Mouse (Mus musculus) heart, adult 2 months (tissue): ENCODE measurements around the gene Abhd12.

Experiments
- CTCF ChIP-seq: fragments of 200-600 bp; IDR thresholded peaks from 2 replicates; pipeline ENCODE4 v1.8.1; 2022; ENCODE audit warnings: antibody characterized with exemption, mild to moderate bottlenecking, moderate library complexity
- POLR2A ChIP-seq: fragments of 200-500 bp; IDR thresholded peaks from 2 replicates; pipeline ENCODE4 v1.6.1; 2011; ENCODE audit warnings: mild to moderate bottlenecking, low read depth, low read length, control low read depth; ENCODE audit not compliant: insufficient read depth

DNA sequence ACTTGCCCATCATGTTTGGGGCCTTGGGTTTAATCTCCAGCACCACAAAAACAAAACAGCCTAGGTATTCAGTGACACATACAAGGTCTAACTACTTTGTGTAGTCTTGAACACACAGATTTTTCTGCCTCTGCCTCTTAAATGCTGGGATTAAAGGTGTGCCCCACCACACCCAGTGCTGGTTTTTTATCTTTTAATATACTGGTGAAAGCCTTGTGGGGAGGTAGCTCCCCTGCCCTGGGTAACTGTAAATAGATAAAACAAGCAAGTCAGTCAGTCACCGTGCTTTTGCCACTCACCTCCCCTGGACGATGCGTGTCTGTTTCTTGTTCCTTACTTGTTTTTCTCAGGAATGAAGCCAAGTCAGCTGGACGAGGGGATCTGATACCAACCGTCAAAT, 11.2 kb upstream of the Abhd12 start:
- TF ChIP-seq POLR2A (no peak), CTCF (no peak)
